Mouse (Mus musculus) MEL (cell line): ENCODE measurements around the gene Galntl5. TPM values are rescaled to one million over a fixed set of nuclear protein-coding genes. Genes with fewer than 3 reads are reported as not detected.
A peak's percentile ranks its signal among the peaks of the same experiment; 100 is the strongest.
"Not testable (repeated sequence)": the region's sequence is repeated elsewhere in the genome, so short reads cannot be mapped to it uniquely, and the experiment has no call there.

Experiments
- DNase-seq: peaks from one replicate; pipeline ENCODE4 v3.0.0; 2011; ENCODE audit warnings: low read depth, low spot score
- H3K27ac ChIP-seq: 2 replicates; pipeline ENCODE4 v1.5.1; 2012; ENCODE audit warnings: low read depth, mild to moderate bottlenecking, control low read depth, low read length, moderate library complexity; ENCODE audit not compliant: control insufficient read depth
- H3K27me3 ChIP-seq, 2 experiments: fragments of 150-350 bp in 1 of 2; sonication (generic) in 1 of 2; 2 replicates each; pipeline ENCODE4 v1.6.1; 2012; ENCODE audit warnings: low read length in 2 of 2, mild to moderate bottlenecking in 2 of 2, improper control_type of control experiment in 1 of 2, moderate library complexity in 1 of 2; ENCODE audit not compliant: insufficient read depth in 2 of 2, control insufficient read depth in 1 of 2
- H3K36me3 ChIP-seq, 2 experiments: 2 replicates each; pipeline ENCODE4 v1.6.1; 2012 to 2014; ENCODE audit warnings: low read length in 2 of 2, improper control_type of control experiment in 1 of 2, inconsistent platforms in 1 of 2, mild to moderate bottlenecking in 1 of 2; ENCODE audit not compliant: insufficient read depth in 2 of 2, control insufficient read depth in 1 of 2
- H3K4me1 ChIP-seq, 2 experiments: fragments of 150-350 bp in 1 of 2; sonication (generic) in 1 of 2; 2 replicates each; pipeline ENCODE4 v1.6.1; 2012; ENCODE audit warnings: low read length in 2 of 2, improper control_type of control experiment in 1 of 2, mild to moderate bottlenecking in 1 of 2; ENCODE audit not compliant: insufficient read depth in 2 of 2, control insufficient read depth in 1 of 2
- H3K4me3 ChIP-seq, 2 experiments: fragments of 150-350 bp in 1 of 2; sonication (generic) in 1 of 2; 2 replicates each; pipeline ENCODE4 v1.5.1; 2012; ENCODE audit warnings: low read depth in 2 of 2, low read length in 2 of 2, mild to moderate bottlenecking in 2 of 2, moderate library complexity in 2 of 2, control low read depth in 1 of 2, improper control_type of control experiment in 1 of 2; ENCODE audit not compliant: control insufficient read depth in 1 of 2, insufficient read depth in 1 of 2
- H3K79me2 ChIP-seq: 2 replicates; pipeline ENCODE4 v1.6.1; 2012; ENCODE audit warnings: mild to moderate bottlenecking, low read length, moderate library complexity; ENCODE audit not compliant: control insufficient read depth, poor library complexity, insufficient read depth
- H3K9ac ChIP-seq: 2 replicates; pipeline ENCODE4 v1.6.1; 2012; ENCODE audit warnings: low read depth, mild to moderate bottlenecking, control low read depth, low read length, moderate library complexity; ENCODE audit not compliant: control insufficient read depth, poor library complexity, severe bottlenecking
- H3K9me3 ChIP-seq: fragments of 150-350 bp; sonication (generic); replicated peaks from 2 replicates; pipeline ENCODE4 v1.6.1; 2012; ENCODE audit warnings: mild to moderate bottlenecking, low read length, improper control_type of control experiment, moderate library complexity; ENCODE audit not compliant: insufficient read depth
- BHLHE40 ChIP-seq: IDR thresholded peaks from 2 replicates; pipeline ENCODE4 v1.6.1; 2012; ENCODE audit warnings: low read depth, mild to moderate bottlenecking, inconsistent platforms, low read length, improper control_type of control experiment, borderline replicate concordance
- CTCF ChIP-seq, 3 experiments: IDR thresholded peaks in 2 of 3; conservative IDR thresholded peaks in 1 of 3; 2 replicates each; pipeline ENCODE4 v1.5.1; 2011 to 2012; ENCODE audit warnings: low read length in 3 of 3, low read depth in 2 of 3, mild to moderate bottlenecking in 2 of 3, improper control_type of control experiment in 1 of 3, inconsistent platforms in 1 of 3, mixed read lengths in 1 of 3, moderate library complexity in 1 of 3; ENCODE audit not compliant: control insufficient read depth in 1 of 3, insufficient read depth in 1 of 3, poor library complexity in 1 of 3, severe bottlenecking in 1 of 3
- EP300 ChIP-seq, 2 experiments: IDR thresholded peaks; 2 replicates each; pipeline ENCODE4 v1.6.1; 2011; ENCODE audit warnings: improper control_type of control experiment in 2 of 2, low read length in 2 of 2, low read depth in 1 of 2, mild to moderate bottlenecking in 1 of 2
- ETS1 ChIP-seq: IDR thresholded peaks from 2 replicates; pipeline ENCODE4 v1.6.1; 2012; ENCODE audit warnings: low read depth, mild to moderate bottlenecking, inconsistent platforms, low read length, improper control_type of control experiment, moderate library complexity
- GATA1 ChIP-seq: IDR thresholded peaks from 2 replicates; pipeline ENCODE4 v1.6.1; 2011; ENCODE audit warnings: low read depth, low read length, improper control_type of control experiment
- MYC ChIP-seq: IDR thresholded peaks from 2 replicates; pipeline ENCODE4 v1.6.1; 2011; ENCODE audit warnings: low read depth, mild to moderate bottlenecking, low read length, improper control_type of control experiment, moderate library complexity
- NRF1 ChIP-seq: IDR thresholded peaks from 2 replicates; pipeline ENCODE4 v1.6.1; 2014; ENCODE audit warnings: low read depth, mild to moderate bottlenecking, inconsistent platforms, low read length, improper control_type of control experiment, moderate library complexity; ENCODE audit not compliant: poor library complexity, insufficient read depth, severe bottlenecking
- POLR2A ChIP-seq, 2 experiments: IDR thresholded peaks; 2 replicates each; pipeline ENCODE4 v1.6.1; 2011 to 2012; ENCODE audit warnings: low read length in 2 of 2, mild to moderate bottlenecking in 2 of 2, control low read depth in 1 of 2, improper control_type of control experiment in 1 of 2, low read depth in 1 of 2, moderate library complexity in 1 of 2; ENCODE audit not compliant: control insufficient read depth in 1 of 2, insufficient read depth in 1 of 2, poor library complexity in 1 of 2
- POLR2AphosphoS2 ChIP-seq: IDR thresholded peaks from 2 replicates; pipeline ENCODE4 v1.6.1; 2011; ENCODE audit warnings: low read length, improper control_type of control experiment
- POLR2AphosphoS5 ChIP-seq: IDR thresholded peaks from 2 replicates; pipeline ENCODE4 v1.6.1; 2012; ENCODE audit warnings: low read depth, borderline replicate concordance, mild to moderate bottlenecking, inconsistent platforms, low read length, moderate library complexity, mixed read lengths
- SMC3 ChIP-seq: IDR thresholded peaks from 2 replicates; pipeline ENCODE4 v1.6.1; 2011; ENCODE audit warnings: low read depth, low read length, improper control_type of control experiment
- TAL1 ChIP-seq: IDR thresholded peaks from 2 replicates; pipeline ENCODE4 v1.6.1; 2012; ENCODE audit warnings: mild to moderate bottlenecking, inconsistent platforms, low read length, moderate library complexity, mixed read lengths
- TBP ChIP-seq: IDR thresholded peaks from 2 replicates; pipeline ENCODE4 v1.8.0; 2011; ENCODE audit warnings: low read depth, low read length, improper control_type of control experiment
- TCF12 ChIP-seq: IDR thresholded peaks from 2 replicates; pipeline ENCODE4 v1.6.1; 2014; ENCODE audit warnings: low read depth, mild to moderate bottlenecking, inconsistent platforms, low read length, improper control_type of control experiment, moderate library complexity
- UBTF ChIP-seq: IDR thresholded peaks from 2 replicates; pipeline ENCODE4 v1.6.1; 2012; ENCODE audit warnings: low read depth, mild to moderate bottlenecking, inconsistent platforms, low read length, improper control_type of control experiment, moderate library complexity, borderline replicate concordance; ENCODE audit not compliant: insufficient read depth
- USF2 ChIP-seq, 2 experiments: IDR thresholded peaks; 2 replicates each; pipeline ENCODE4 v1.6.1; 2011 to 2012; ENCODE audit warnings: improper control_type of control experiment in 2 of 2, low read length in 2 of 2, borderline replicate concordance in 1 of 2, inconsistent platforms in 1 of 2, low read depth in 1 of 2, mild to moderate bottlenecking in 1 of 2; ENCODE audit not compliant: insufficient read depth in 1 of 2
- ZNF384 ChIP-seq: IDR thresholded peaks from 2 replicates; pipeline ENCODE4 v1.6.1; 2012; ENCODE audit warnings: low read depth, mild to moderate bottlenecking, inconsistent platforms, low read length, improper control_type of control experiment
- polyA plus RNA-seq, 2 experiments: library from polyadenylated mRNA; stranded (reverse) in 1 of 2; unstranded in 1 of 2; fragments of >175 nt in 1 of 2; fragments of >200 nt in 1 of 2; gene quantifications; 2 replicates each; pipeline versions ENCODE4 v1.2.1 to v1.2.4; 2012; ENCODE audit warnings: low replicate concordance in 2 of 2, low read depth in 1 of 2; ENCODE audit not compliant: insufficient read length in 2 of 2, insufficient read depth in 1 of 2, missing spikeins in 1 of 2
- total RNA-seq: library from RNA; depleted of rRNA; stranded (reverse); fragments of 300-350 nt; gene quantifications from 2 replicates; pipeline ENCODE4 v1.2.3, GENCODE M21; 2012

The Galntl5 gene
- total and polyA plus RNA-seq, 3 experiments: not detected

GRCm38 (mm10) chr5:25222752-25223702, 41.8 kb downstream of the Galntl5 start, which contains the start of gene E130116L18Rik (continued):
- TF ChIP-seq TBP (no peak), GATA1 (peak; percentile 25; the same call in 1 of the 2 replicates), NRF1 (peak; percentile 55; the same call in 1 of the 2 replicates), TCF12 (no peak), BHLHE40 (no peak; the same call in 1 of the 2 replicates), USF2 (IDR thresholded peaks at IDR 0.05; ENCODE audit: borderline replicate concordance in 1 of 2, insufficient read depth in 1 of 2, low read depth in 1 of 2, low read length in 2 of 2) (no peak), ETS1 (peak; percentile 53; the same call in 1 of the 2 replicates), UBTF (0 out of 2 replicates have a peak, but pooled peaks have one; percentile 16), ZNF384 (peak; percentile 57), CTCF (IDR thresholded peaks at IDR 0.05 in 2 of 3, conservative IDR thresholded peaks at IDR 0.05 in 1 of 3; ENCODE audit: control insufficient read depth in 1 of 3, insufficient read depth in 1 of 3, low read depth in 2 of 3, low read length in 3 of 3, poor library complexity in 1 of 3, severe bottlenecking in 1 of 3) (no peak), MYC (peak; percentile 84; the same call in 1 of the 2 replicates), TAL1 (no peak), POLR2A (IDR thresholded peaks at IDR 0.05; ENCODE audit: control insufficient read depth in 1 of 2, insufficient read depth in 1 of 2, low read depth in 1 of 2, low read length in 2 of 2, poor library complexity in 1 of 2) (peak; percentile 62 to 77; a peak in 3 of 4 replicates), POLR2AphosphoS2 (no peak), EP300 (IDR thresholded peaks at IDR 0.05; ENCODE audit: low read depth in 1 of 2, low read length in 2 of 2) (no peak), SMC3 (no peak), POLR2AphosphoS5 (no peak)

- H3K9me3 ChIP-seq, H3K9ac ChIP-seq, H3K27me3 ChIP-seq, DNase-seq, H3K4me3 ChIP-seq, H3K4me1 ChIP-seq, H3K36me3 ChIP-seq, H3K79me2 ChIP-seq, H3K27ac ChIP-seq: not testable (repeated sequence)
Observed at GRCm38 (mm10) chr5:25224377-25224776, 43.1 kb downstream of the Galntl5 start.
